Mouse (Mus musculus) spleen, postnatal 14 days (tissue): ENCODE results near the gene Vmn1r67.
A peak's percentile ranks its signal among the peaks of the same experiment; 100 is the strongest.

Experiments used
- DNase-seq, 2 experiments: peaks; one replicate each; pipeline ENCODE4 v3.0.0; 2021 to 2022; ENCODE audit warnings: low spot score in 2 of 2

The Vmn1r67 gene

GRCm38 (mm10) chr7:10443031-10443430, at the start of gene Vmn1r67:
Vmn1r67 (plus strand) TSS chr7:10443331.
- DNase-seq = no peak

- no peak for DNase-seq
These were observed 15.0 kb downstream of the Vmn1r67 start for GRCm38 (mm10) chr7:10458166-10458565.

DNA sequence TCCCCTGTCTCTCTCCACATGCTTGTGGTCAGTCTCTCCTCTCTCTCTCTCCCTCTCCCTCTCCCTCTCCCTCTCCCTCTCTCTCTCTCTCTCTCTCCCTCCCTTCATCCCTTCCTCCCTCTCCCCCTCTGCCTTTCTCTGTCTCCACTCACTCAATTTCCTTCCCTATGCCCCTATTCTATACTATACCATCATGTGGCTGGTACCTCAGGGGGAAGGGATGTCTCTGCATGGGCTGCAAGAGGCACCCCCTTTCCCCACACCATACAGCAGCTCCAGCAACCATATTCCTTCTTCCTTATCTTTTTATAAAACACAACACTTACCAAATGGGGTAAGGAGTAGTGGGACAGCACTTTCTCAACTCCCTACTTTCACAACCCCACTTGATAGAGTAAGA, 36.7 kb downstream of the Vmn1r67 start:
- DNase-seq = no peak

DNA sequence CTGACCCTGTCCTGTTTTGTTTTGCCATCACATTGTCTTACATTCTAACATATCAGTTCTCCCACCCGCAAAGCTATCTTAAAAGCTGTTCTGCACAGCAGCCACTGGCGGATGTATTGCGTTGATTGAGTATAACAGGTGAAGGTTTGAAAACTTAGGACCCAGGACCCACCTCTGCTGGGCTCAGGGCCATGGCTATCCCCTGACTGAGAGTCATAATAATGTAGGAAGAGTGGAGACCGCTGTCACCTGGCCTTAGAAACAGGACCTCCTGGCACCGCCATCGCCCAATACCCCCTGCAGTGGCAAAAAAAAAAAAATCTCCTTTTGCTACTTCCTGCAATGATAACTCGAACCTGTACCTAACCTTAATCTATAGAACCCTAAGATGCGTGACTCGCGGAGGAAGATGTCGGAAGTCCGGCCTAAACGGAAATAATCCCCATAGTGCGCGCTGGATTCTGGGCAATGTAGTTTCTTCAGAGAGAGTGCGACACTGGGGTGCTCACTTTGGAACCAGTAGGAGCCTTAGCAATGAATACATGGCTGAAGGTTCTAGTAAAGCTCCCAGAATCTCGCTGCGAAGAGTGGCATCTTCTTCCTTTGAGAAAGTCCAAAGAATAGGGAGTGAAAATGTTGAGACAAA, 37.6 kb downstream of the Vmn1r67 start:
- no peak for DNase-seq

- DNase-seq = peak in 1 of 2 experiments; percentile 12
These were observed 51.8 kb downstream of the Vmn1r67 start, which contains the start of gene Zik1 for GRCm38 (mm10) chr7:10494786-10495521. Zik1 (minus strand) TSS chr7:10495394.

DNA sequence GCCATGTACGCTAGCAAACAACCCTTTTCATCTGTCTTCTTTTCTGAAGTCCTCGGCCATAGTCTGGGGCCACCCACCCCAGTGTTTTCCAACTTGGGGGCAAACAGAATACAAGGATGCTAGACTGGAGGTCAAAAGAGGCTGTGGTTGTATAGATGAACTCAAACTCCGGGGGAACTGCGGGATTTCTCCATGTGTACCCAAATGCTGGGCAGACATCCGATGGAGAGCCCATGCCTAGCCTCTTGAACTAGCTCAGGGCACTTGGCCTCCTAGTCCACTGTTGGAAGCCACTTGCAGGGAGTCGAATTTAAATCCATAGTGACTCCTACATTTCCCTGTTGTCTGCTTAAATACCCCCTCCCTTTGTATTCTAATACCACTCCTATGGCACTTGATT, 52.4 kb downstream of the Vmn1r67 start:
- no peak for DNase-seq
